ENCODE assay signal across 11 mouse cellular contexts in genomic region chr2:153453961-153454759, GRCm38 (mm10). TPM values are rescaled to one million over a fixed set of nuclear protein-coding genes. Genes with fewer than 3 reads are reported as not detected.
A peak's percentile ranks its signal among the peaks of the same experiment; 100 is the strongest.
DNase-seq lines count a peak whose midpoint lies in the region; ATAC-seq and TF ChIP-seq lines count a peak whose summit lies in the region.
"Had no signal": no experiment of that assay in that cellular context is flagged by ENCODE, and none has a peak within 500 bp of the region (broad histone marks: within the 10 kb centered on the region; RNA-seq: fewer than 3 reads in every experiment).

No protein-coding gene starts in this region.

- H3K27me3 ChIP-seq in lung, embryonic 14.5 days (ENCODE audit: insufficient read depth, low read length) = no peaks in the 10 kb centered on the region
- H3K27me3 ChIP-seq in erythroblast, embryonic 14.5 days (ENCODE audit: control insufficient read depth) = no peaks in the 10 kb centered on the region

- no peak overlapping the region for H3K4me2 ChIP-seq in lung, embryonic 14.5 days

- no peak for TF ChIP-seq CTCF in lung, embryonic 14.5 days (IDR thresholded peaks at IDR 0.05; ENCODE audit: low read depth)

- H3K27ac ChIP-seq in lung, embryonic 14.5 days (ENCODE audit: low read depth) = peak overlapping the region; percentile 36; the same call in 1 of the 2 replicates

- intact Hi-C loops in gastrocnemius, postnatal 14 days (cut with DNase I; ENCODE audit: low total_unique reads) = no loop called here

- no peaks in the 10 kb centered on the region for H3K9me3 ChIP-seq in lung, embryonic 14.5 days (ENCODE audit: low read depth, low read length)
- H3K9me3 ChIP-seq in erythroblast, embryonic 14.5 days (ENCODE audit: control insufficient read depth, low read length) = no peaks in the 10 kb centered on the region

- 47% methylated on average over 12 of the region's 12 CpGs for WGBS in lung, embryonic 14.5 days

- no peaks in the 10 kb centered on the region for H3K36me3 ChIP-seq in lung, embryonic 14.5 days (ENCODE audit: insufficient read depth)
- peaks cover 65% of the 10 kb centered on the region for H3K36me3 ChIP-seq in erythroblast, embryonic 14.5 days (ENCODE audit: control insufficient read depth)

- H3K9ac ChIP-seq in lung, embryonic 14.5 days = 0 out of 2 replicates have a peak overlapping the region, but pooled peaks have one; percentile 9

- ATAC-seq in lung, embryonic 14.5 days (ENCODE audit: insufficient read depth) = peak; percentile 50
- ATAC-seq in megakaryocyte-erythroid progenitor cell, adult 5-6 weeks (replicated peaks; ENCODE audit: low FRiP score, low TSS enrichment, poor library complexity, severe bottlenecking) = peak; percentile 67

- DNase-seq in lung, embryonic 14.5 days = peak; percentile 56
- DNase-seq in lung, adult 18-20 months = no peak
- peak; percentile 77 for DNase-seq in cerebellum, adult 11-12 months
- no peak for DNase-seq in gastrocnemius, postnatal 14 days
- no peak for DNase-seq in layer of hippocampus, adult 9-10 months (ENCODE audit: low spot score)
- DNase-seq: right cerebral cortex, postnatal 4 days; thymus, postnatal 36 days had no signal

- no peak overlapping the region for H3K4me3 ChIP-seq in lung, embryonic 14.5 days (ENCODE audit: low read depth, low read length)
- peak overlapping the region; percentile 34 for H3K4me3 ChIP-seq in erythroblast, embryonic 14.5 days (replicated peaks)

- H3K4me1 ChIP-seq in lung, embryonic 14.5 days (ENCODE audit: insufficient read depth) = peaks cover 4% of the 10 kb centered on the region; the same call in 1 of the 2 replicates
- H3K4me1 ChIP-seq in erythroblast, embryonic 14.5 days (ENCODE audit: control insufficient read depth) = peaks cover 68% of the 10 kb centered on the region

RNA-seq across cellular contexts. Expression of gene 4930404H24Rik, which starts 38.4 kb away (rescaled TPM):
- polyA plus RNA-seq in lung, embryonic 14.5 days (2014; fragmentation: Nextera tagmentation; extraction: Ambion mirVana) = not detected in 2 replicates
- not detected in 2 replicates for polyA plus RNA-seq in erythroblast, embryonic 14.5 days (2012)
- total RNA-seq in megakaryocyte-erythroid progenitor cell, adult 5-6 weeks (2014; fragmentation: Nextera tagmentation) = not detected in 2 replicates
- total RNA-seq in megakaryocyte-erythroid progenitor cell, adult 5-6 weeks (2017) = not detected in 2 replicates
- not detected for total RNA-seq in gastrocnemius, postnatal 14 days (2021)
- total RNA-seq: hematopoietic stem cell, adult 5-6 weeks; left cerebral cortex, adult 8-10 months had no signal

Comparison
In these comparisons a context has a peak if more than half of its experiments do, and no peak if none do; other contexts are left out.
1. DNase-seq: peak in lung, embryonic 14.5 days (single experiment) and cerebellum, adult 11-12 months (single experiment); none in lung, adult 18-20 months (0 of 2), gastrocnemius, postnatal 14 days (single experiment) and layer of hippocampus, adult 9-10 months (single experiment).